Mouse (Mus musculus): Measurements from ENCODE around the gene Olfr938. TPM values are rescaled to one million over a fixed set of nuclear protein-coding genes. Genes with fewer than 3 reads are reported as not detected.

Gene Olfr938
- not detected for polyA plus RNA-seq (2021)

DNA sequence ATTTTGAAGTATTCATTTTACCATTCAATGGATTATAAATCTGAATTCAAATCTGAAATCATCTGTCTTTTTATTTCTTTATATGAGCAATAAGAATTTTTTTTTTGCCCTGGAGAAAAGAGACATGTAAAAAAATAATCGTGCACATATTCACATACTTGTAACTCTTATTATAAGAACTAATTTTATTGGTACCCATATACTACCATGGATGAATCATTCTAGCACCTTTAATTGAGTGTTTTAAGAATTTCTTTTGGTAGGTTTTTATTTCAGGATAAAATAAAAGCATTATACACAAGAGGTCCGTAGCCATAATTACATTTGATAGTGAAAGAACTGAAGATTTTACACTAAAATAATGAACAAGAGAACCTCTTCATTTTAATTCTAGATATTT is at the start of gene Olfr938:
TSS of gene Olfr938 (minus strand) at position 101 of the 400 bp plus-strand sequence.
- CTCF ChIA-PET, result no interaction called here
- in situ Hi-C loops (cut with MboI; ENCODE audit: low pct_unique_long_range_greater_than_20kb), result no loop called here
- POLR2A ChIA-PET, result no interaction called here
- no peak for ATAC-seq
- H3K27me3 ChIP-seq, result no peaks in the 10 kb centered on the region
- DNase-seq (ENCODE audit: low read depth, low spot score), result no peak
- TF ChIP-seq CTCF (IDR thresholded peaks at IDR 0.05), result no peak

- H3K27me3 ChIP-seq, result no peaks in the 10 kb centered on the region
- POLR2A ChIA-PET, result no interaction called here
- CTCF ChIA-PET, result no interaction called here
- DNase-seq (ENCODE audit: low read depth, low spot score) (no peak), ATAC-seq (no peak)
- in situ Hi-C loops (cut with MboI; ENCODE audit: low pct_unique_long_range_greater_than_20kb), result no loop called here
- no peak for TF ChIP-seq CTCF (IDR thresholded peaks at IDR 0.05)
These were observed 49.1 kb upstream of the Olfr938 start, which contains the start of gene Olfr27 for GRCm38 (mm10) chr9:39127831-39128230. Gene Olfr27, plus strand, starts transcription at chr9:39128131.

DNA sequence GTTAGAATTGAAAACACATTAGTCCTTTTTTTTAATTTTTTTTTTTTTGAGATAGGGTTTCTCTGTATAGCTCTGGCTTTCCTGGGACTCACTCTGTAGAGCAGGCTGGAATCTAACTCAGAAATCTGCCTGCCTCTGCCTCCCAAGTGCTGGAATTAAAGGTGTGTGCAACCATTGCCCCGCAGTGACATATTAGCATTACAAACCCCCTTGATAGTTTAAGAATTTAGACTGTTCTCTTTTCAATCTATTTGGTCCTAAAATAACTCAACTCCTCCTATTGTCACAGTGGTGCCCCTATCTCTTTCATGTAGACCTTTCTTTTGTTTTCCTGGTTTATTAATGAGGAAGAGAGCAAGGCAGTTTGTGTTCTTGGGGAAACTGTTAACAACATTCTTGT is 48.6 kb upstream of the Olfr938 start:
- DNase-seq (ENCODE audit: low read depth, low spot score) (no peak), ATAC-seq (no peak)
- H3K27me3 ChIP-seq, result no peaks in the 10 kb centered on the region
- ChIA-PET CTCF (no interaction called here), POLR2A (no interaction called here)
- in situ Hi-C loops (cut with MboI; ENCODE audit: low pct_unique_long_range_greater_than_20kb), result no loop called here
- no peak for TF ChIP-seq CTCF (IDR thresholded peaks at IDR 0.05)

DNA sequence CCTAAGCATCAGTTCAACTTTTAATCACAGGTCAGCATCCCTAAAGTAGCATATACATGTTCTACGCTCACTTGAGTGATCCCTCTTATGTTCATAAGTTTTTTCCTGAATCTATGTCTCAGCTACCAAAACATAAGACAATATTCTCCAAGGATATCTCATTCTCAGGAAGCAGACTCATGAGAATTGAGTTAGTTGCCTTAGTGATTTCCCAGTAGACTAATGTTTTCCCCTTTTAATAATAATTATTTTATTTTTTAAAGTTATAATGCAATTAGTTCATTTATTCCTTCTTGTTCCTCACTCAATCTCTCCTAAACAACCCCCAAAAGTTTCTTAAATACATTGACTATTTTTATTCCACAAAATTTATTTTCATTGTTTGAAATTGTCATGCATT is 13.8 kb downstream of the Olfr938 start, which contains the start of gene Olfr937:
TSS of gene Olfr937 (minus strand) at position 101 of the 400 bp plus-strand sequence.
- ATAC-seq (no peak), DNase-seq (ENCODE audit: low read depth, low spot score) (no peak)
- in situ Hi-C loops (cut with MboI; ENCODE audit: low pct_unique_long_range_greater_than_20kb), result no loop called here
- CTCF ChIA-PET, result no interaction called here
- no peak for TF ChIP-seq CTCF (IDR thresholded peaks at IDR 0.05)
- POLR2A ChIA-PET, result no interaction called here
- H3K27me3 ChIP-seq, result no peaks in the 10 kb centered on the region

Other genes starting within 250 kb of the Olfr938 start
- not detected for gene Olfr924, start 234.4 kb downstream of the Olfr938 start, polyA plus RNA-seq (2021)
- not detected for gene Olfr26, start 223.8 kb downstream of the Olfr938 start, polyA plus RNA-seq (2021)
- not detected for gene Olfr926, start 201.8 kb downstream of the Olfr938 start, polyA plus RNA-seq (2021)
- gene Olfr930, start 149.1 kb downstream of the Olfr938 start, polyA plus RNA-seq (2021), result not detected
- not detected for gene Olfr933, start 106.6 kb downstream of the Olfr938 start, polyA plus RNA-seq (2021)
- gene Olfr934, start 90.6 kb downstream of the Olfr938 start, polyA plus RNA-seq (2021), result not detected
- not detected for gene Olfr935, start 79.2 kb downstream of the Olfr938 start, polyA plus RNA-seq (2021)
- gene Olfr146, start 55.5 kb downstream of the Olfr938 start, polyA plus RNA-seq (2021), result not detected
- not detected for gene Olfr937, start 13.9 kb downstream of the Olfr938 start, polyA plus RNA-seq (2021)
- gene Olfr27, start 49.2 kb upstream of the Olfr938 start, polyA plus RNA-seq (2021), result not detected
- gene Olfr943, start 87.4 kb upstream of the Olfr938 start, polyA plus RNA-seq (2021), result not detected
- gene Olfr944, start 123.0 kb upstream of the Olfr938 start, polyA plus RNA-seq (2021), result not detected
- gene Olfr1537, start 171.1 kb upstream of the Olfr938 start, polyA plus RNA-seq (2021), result not detected
- gene Olfr945, start 197.9 kb upstream of the Olfr938 start, polyA plus RNA-seq (2021), result not detected
- gene Olfr948, start 247.2 kb upstream of the Olfr938 start, polyA plus RNA-seq (2021), result not detected